Mouse (Mus musculus): ENCODE measurements around the gene Rpl18a. TPM values are rescaled to one million over a fixed set of nuclear protein-coding genes. Genes with fewer than 3 reads are reported as not detected.

The Rpl18a gene
- 3,950 and 3,976 TPM in 2 replicates for polyA plus RNA-seq (2012; rRNA removed)

DNA sequence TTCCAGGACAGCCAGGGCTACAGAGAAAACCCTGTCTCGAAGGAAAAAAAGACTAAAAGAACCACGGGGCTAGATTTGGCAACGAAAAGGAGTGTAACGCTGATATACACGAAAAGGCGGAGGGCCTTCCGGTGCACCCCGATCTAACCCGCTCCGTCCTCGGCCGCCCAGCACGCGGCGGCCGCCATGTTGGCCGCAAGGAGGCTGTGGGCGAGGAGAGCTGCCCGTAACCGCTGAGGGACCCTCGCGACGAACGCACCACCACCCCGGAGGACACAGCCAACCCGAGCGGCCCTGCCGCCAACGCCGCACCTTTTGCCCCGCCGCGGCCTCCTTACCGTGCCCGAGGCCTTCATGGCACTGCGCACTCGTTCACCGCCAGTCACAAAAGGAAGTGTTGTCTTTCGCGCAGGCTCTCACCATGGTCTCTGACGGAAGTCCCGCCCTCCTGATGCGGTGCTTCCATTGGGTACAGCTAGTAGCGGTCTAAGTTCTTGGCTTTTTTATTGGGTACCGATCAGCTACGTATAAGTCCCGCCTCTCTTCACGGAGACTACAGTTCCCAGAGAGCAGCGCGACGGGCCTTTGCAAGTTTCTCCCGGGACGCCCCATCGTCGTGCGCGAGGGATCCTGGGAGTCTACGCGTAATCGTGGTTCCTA, at the start of gene Rpl18a:
Rpl18a (minus strand) TSS at position 392 of the 660 bp plus-strand sequence.
- DNase-seq (ENCODE audit: low spot score) = peak; percentile 84

- DNase-seq (ENCODE audit: low spot score) = no peak
Observed at GRCm38 (mm10) chr8:70943187-70943586, 46.0 kb upstream of the Rpl18a start.

- DNase-seq (ENCODE audit: low spot score) = peak; percentile 7
Observed at GRCm38 (mm10) chr8:70941478-70941877, 44.3 kb upstream of the Rpl18a start.

GRCm38 (mm10) chr8:70937200-70937599, 40.0 kb upstream of the Rpl18a start:
- peak; percentile 6 for DNase-seq (ENCODE audit: low spot score)

- peak; percentile 14 for DNase-seq (ENCODE audit: low spot score)
Observed at GRCm38 (mm10) chr8:70934786-70935185, 37.6 kb upstream of the Rpl18a start.

DNA sequence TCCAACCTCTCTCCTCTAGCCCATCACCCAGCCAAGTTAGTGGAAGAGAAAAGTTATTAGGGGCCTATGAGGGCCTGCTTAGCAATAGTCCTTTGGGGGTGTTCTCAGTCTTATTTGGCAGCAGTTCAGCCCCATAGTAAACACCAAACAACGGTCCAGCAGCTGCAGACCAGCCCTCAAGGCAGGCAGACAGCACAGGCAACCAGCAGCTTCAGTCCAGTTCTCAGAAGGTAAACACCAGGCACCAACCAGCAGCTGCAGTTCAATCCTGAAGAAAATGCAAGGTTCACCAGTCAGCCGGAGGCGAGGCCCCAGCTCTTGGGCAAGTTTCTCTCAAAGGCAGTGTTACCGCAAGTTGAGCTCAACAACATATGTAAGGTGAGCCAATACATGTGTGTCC, 35.8 kb upstream of the Rpl18a start:
- no peak for DNase-seq (ENCODE audit: low spot score)

DNA sequence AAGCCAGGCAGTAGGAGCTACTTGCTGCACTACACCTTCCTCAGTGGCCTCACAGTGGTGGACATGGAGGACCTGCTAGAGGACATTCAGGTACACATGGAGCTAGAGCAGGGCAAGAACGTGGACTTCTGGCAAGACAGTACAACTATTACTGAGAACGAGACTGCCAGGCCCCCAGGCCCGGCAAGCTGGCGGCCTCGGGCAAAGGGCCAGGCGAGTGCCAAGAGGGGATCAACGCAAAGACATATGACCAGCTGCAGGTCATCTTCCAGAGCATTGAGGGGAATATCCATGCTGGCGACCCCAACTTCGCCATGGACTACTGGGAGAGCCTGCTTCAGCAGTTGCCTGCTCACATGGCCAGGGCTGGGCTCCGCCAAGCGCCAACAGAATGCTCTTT, 34.5 kb upstream of the Rpl18a start:
- peak; percentile 15 for DNase-seq (ENCODE audit: low spot score)

- DNase-seq (ENCODE audit: low spot score) = peak; percentile 20
Observed at GRCm38 (mm10) chr8:70928778-70929322, 31.6 kb upstream of the Rpl18a start.

- peak; percentile 11 for DNase-seq (ENCODE audit: low spot score)
Observed at GRCm38 (mm10) chr8:70928096-70928495, 30.9 kb upstream of the Rpl18a start.

GRCm38 (mm10) chr8:70926396-70926795, 29.2 kb upstream of the Rpl18a start:
- DNase-seq (ENCODE audit: low spot score) = no peak

GRCm38 (mm10) chr8:70925754-70926153, 28.5 kb upstream of the Rpl18a start:
- DNase-seq (ENCODE audit: low spot score) = peak; percentile 8

DNA sequence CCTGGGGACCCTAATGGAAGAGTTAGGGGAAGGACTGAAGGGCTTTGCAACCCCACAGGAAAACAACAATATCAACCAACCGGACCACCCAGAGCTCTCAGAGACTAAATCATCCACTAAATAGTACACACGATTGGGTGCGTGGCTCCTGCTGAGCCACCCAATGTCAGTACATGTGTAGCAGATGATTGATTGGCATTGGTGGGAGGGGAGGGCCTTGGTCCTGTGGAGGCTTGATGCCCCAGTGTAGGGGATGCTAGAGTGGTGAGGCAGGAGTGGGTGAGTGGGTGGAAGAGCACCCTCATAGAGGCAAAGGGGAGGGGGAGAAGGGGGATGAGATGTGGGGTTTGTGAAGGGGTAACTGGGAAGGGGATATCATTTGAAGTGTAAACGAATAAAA, 26.9 kb upstream of the Rpl18a start:
- DNase-seq (ENCODE audit: low spot score) = peak; percentile 4

DNA sequence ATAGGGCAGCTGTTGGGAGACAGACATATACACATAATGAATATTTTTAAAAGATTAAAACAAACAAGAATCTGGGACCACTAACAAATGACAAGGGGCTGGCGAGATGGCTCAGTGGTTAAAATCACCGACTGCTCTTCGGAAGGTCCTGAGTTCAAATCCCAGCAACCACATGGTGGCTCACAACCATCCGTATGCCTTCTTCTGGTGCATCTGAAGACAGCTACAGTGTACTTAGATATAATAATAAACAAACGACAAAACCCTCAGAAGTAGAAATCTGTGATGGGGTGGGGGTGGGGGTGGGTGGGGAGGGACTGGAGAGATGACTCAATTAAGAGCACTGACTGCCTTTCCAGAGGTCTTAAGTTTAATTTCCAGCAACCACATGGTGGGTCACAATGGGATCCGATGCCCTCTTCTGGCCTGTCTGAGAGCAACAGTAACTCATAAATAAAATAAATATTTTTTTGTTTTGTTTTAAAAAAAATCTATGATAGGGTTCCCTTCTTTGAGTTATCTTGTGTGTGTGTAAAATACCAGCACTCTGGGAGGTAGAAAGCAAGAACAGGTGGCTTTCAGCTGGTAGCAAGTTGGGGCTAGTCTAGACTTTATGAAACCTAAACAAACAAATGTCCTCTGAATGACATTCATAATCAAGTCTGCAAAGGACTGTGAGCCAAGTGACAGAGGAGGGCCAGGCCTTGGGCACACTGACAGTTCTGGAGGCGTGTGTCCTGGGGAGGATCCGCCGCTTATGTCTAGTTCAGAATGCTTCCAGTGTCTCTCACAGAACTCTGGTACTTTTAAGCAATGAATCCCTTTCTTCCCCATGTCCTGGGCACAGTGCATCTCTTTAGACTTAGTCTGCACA, 23.1 kb upstream of the Rpl18a start:
- DNase-seq (ENCODE audit: low spot score) = no peak

DNA sequence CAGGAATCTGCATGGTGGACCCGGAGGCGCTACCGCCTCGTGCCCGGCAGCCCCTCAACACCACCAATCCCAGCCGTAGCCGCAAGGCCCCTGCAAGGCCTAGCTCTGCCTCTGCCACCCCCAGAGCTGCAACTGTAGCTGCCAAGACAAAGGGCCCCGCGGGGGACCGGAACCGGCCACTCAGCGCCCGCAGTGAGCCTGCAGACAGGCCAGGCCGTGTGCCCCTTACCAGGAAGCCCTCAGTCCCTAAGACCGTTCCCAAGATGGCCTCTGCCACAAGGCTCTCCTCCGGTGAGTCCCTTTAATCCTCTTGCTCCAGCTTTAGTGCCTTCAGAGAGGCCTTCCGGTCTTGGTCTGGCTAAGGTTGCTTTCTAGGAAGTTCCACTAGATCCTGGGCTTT, 17.5 kb upstream of the Rpl18a start:
- DNase-seq (ENCODE audit: low spot score) = no peak

- DNase-seq (ENCODE audit: low spot score) = no peak
Observed at GRCm38 (mm10) chr8:70913523-70913922, 16.3 kb upstream of the Rpl18a start.

GRCm38 (mm10) chr8:70912955-70913354, 15.7 kb upstream of the Rpl18a start:
- no peak for DNase-seq (ENCODE audit: low spot score)

DNA sequence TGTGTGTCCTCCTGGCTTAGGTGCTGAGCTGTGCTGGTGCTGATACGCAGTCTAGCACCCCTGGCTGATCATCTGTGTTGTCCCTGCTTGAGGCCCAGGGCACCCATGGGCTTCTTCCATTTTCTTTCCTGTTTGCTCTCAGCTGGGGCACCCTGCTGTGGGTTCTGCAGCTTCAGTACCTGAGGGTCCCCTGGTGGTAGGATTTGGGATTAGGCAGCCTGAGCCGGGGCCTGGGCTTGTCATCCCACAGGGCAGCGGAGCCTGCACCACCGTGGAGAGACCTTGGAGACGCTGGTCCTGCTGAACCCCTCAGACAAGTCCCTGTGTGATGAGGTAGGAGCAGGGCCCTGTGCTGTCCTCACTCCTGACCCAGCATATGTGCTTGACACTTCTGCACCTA, 14.4 kb upstream of the Rpl18a start:
- no peak for DNase-seq (ENCODE audit: low spot score)

DNA sequence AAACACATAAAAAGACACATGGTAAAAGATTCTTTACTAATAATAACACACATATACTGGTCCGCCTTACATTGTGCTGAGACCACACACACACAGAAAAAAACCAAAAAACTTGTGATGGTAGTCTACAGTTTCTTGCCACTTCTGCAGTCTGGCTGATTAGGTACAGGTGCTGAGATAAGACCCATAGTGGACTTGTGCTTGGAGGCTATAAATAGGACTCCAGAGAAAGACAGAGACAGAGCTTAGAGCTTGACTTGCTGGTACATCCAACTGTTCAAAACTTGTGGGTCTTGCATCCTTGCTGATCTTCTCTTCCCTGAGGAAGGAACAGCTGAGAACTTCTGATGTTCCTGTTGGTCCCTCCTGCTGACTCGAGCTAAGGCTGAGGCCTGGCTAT, 10.3 kb upstream of the Rpl18a start:
- DNase-seq (ENCODE audit: low spot score) = no peak

DNA sequence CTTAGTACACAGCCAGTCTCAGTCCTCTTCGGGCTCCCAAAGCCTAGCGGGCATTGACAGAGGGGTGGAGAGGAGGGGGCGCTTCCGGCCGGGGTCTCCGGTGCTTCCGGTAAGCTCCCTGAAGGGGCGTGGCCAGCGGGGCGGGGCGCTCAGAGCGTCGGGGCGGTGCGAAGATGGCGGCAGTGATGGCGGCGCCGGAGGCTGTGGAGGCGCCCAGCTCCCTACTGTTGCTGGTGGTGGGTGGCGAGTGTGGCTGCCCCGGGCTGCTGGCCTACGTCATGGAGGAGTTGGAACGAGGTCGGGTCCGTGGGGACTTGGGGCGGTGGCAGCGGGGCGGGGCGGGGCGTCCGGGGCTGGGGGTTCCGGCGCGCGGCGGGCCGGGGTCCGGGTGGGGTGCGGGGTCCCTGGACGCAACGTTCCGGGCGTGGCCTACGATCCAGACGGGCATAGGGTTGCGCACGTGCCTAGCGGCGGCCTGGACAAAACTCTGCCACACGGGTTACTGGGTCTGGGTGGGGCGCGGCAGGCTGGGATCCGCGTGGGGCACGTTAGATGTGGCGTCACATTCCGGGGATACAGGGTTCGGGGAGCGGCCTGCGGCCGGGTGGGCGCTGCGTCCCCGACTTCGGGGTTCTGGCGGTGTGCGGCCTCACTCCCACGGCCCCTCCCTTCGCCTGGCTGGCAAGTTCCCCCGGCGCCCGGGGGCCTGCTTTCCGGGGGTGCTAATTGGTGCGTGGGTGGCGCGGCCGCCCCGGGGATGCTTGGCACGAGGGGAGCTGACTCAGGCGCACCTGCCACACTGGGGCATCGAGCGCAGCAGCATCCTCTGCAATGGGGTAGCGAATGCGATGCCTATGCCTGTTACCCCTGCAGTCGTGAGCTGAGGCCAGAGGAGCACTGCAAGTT, 8.9 kb upstream of the Rpl18a start, which contains the start of gene Map1s:
Map1s (plus strand) TSS at position 102 of the 906 bp plus-strand sequence.
- no peak for DNase-seq (ENCODE audit: low spot score)

- no peak for DNase-seq (ENCODE audit: low spot score)
Observed at GRCm38 (mm10) chr8:70905463-70905830, 8.2 kb upstream of the Rpl18a start.

- no peak for DNase-seq (ENCODE audit: low spot score)
Observed at GRCm38 (mm10) chr8:70904532-70904931, 7.3 kb upstream of the Rpl18a start.

DNA sequence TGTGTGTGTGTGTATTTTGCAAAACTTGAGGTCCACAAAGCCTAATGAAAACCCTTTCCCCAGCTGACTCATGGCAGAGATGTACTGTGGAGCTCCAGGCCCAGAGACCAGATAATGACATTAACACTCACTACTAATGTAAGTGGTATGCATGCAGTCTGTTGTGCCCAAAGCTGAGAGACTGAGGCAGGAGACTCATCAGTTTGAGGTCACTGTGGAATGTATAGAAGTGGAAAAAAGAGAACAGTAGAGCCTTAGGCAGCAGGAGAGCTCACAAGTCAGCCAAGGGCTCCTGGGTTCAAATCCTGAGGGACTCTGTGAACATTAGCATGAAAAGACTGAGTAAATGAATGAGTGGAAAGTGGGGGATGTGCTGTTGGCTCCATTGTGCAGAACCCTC, 6.4 kb upstream of the Rpl18a start:
- no peak for DNase-seq (ENCODE audit: low spot score)

Data from urinary bladder, adult 2 months (tissue).